Mouse (Mus musculus) C2C12 (cell line): ENCODE data around the gene Stn1.

ENCODE experiments used
- CEBPB ChIP-seq: IDR thresholded peaks from one replicate; pipeline ENCODE4 v1.6.1; 2011; ENCODE audit warnings: low read depth, mild to moderate bottlenecking, control low read depth, moderate library complexity
- CTCF ChIP-seq: IDR thresholded peaks from one replicate; pipeline ENCODE4 v1.5.1; 2011; ENCODE audit not compliant: control insufficient read depth, insufficient read depth, insufficient read length
- FOSL1 ChIP-seq: IDR thresholded peaks from one replicate; pipeline ENCODE4 v1.8.0; 2011; ENCODE audit warnings: mild to moderate bottlenecking, low read length; ENCODE audit not compliant: poor library complexity, insufficient read depth, severe bottlenecking
- MAX ChIP-seq: IDR thresholded peaks from one replicate; pipeline ENCODE4 v1.6.1; 2011; ENCODE audit warnings: mild to moderate bottlenecking, control low read depth
- MYOD1 ChIP-seq: IDR thresholded peaks from one replicate; pipeline ENCODE4 v1.6.1; 2011; ENCODE audit warnings: low read depth; ENCODE audit not compliant: control insufficient read depth, insufficient read length
- MYOG ChIP-seq: IDR thresholded peaks from one replicate; pipeline ENCODE4 v1.6.1; 2011; ENCODE audit not compliant: control insufficient read depth, insufficient read length; ENCODE audit errors: extremely low read depth
- USF1 ChIP-seq: IDR thresholded peaks from one replicate; pipeline ENCODE4 v1.6.1; 2011; ENCODE audit warnings: low read depth, mild to moderate bottlenecking, control low read depth, moderate library complexity

GRCm38 (mm10) chr19:47542441-47542840 lies 5.1 kb upstream of the Stn1 start:
- no peak for TF ChIP-seq CTCF
- TF ChIP-seq USF1 = no peak
- no peak for TF ChIP-seq FOSL1
- no peak for TF ChIP-seq MAX
- no peak for TF ChIP-seq MYOD1
- no peak for TF ChIP-seq CEBPB
- no peak for TF ChIP-seq MYOG
